Mouse (Mus musculus): ENCODE measurements around the gene Elf2.
"Not testable (repeated sequence)": the region's sequence is repeated elsewhere in the genome, so short reads cannot be mapped to it uniquely, and the experiment has no call there.

DNA sequence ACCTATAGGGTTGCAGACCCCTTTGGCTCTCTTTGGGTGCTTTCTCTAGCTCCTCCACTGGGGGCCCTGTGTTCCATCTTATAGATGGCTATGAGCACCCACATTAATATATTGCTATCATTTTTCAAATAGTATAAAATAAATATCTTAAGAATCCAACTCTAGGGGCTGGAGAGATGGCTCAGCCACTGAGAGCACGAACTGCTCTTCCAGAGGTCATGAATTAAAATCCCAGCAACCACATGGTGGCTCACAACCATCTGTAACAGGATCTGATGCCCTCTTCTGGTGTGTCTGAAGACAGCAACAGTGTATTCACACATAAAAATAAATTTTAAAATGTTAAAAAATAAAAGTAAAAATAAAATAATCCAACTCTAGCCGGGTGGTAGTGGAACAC, 4.6 kb upstream of the Elf2 start:
- peak; percentile 8 for TF ChIP-seq CTCF (conservative IDR thresholded peaks at IDR 0.05; ENCODE audit: low read length)
- not testable (repeated sequence) for TF ChIP-seq POU5F1 (IDR thresholded peaks at IDR 0.05; ENCODE audit: borderline replicate concordance, low read length)

All from E14TG2a.4 (cell line).